Mouse (Mus musculus) heart, adult 9 months (tissue): ENCODE results near the gene Trp53bp2.
A peak's percentile ranks its signal among the peaks of the same experiment; 100 is the strongest.

ENCODE experiments used
- DNase-seq, 2 experiments: peaks; one replicate each; pipeline ENCODE4 v3.0.0; 2022; ENCODE audit warnings: low spot score in 2 of 2

The Trp53bp2 gene

DNA sequence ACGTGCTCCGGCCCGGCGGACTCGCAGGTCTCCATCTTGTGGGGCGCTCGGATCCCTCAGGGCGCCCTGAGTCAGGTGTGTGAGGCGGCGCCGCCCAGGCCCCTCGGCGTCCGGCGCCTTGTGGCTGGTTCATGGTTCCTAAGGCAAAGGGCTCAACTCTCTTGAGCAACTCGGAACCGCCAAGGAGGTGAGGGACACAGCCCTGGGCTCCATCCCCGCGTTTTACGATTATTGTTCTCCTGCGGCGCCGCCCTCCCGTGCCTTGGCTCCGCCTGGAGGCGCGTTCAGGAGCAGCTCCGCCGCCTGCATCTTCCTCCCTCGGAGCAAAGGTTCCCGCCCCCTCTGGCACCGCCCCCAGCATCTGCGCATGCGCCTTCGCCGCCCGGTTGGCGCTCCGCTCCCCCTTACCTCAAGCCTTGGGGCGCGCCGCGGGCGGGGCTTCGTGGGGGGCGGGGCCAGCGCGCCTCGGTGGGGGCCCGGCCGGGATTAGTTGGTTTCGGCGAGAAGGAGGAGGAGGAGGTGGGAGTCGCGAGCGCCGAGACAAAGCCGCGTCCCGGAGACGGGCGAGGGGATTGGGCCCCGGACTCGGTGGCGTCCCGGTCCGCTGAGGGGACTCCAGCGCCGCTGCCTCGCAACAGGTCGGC, at the start of gene Trp53bp2:
Trp53bp2 (plus strand) TSS at position 489 of the 644 bp plus-strand sequence.
- DNase-seq: peak; percentile 97 to 99

GRCm38 (mm10) chr1:182362703-182363102, 46.3 kb upstream of the Trp53bp2 start:
- DNase-seq: no peak

DNA sequence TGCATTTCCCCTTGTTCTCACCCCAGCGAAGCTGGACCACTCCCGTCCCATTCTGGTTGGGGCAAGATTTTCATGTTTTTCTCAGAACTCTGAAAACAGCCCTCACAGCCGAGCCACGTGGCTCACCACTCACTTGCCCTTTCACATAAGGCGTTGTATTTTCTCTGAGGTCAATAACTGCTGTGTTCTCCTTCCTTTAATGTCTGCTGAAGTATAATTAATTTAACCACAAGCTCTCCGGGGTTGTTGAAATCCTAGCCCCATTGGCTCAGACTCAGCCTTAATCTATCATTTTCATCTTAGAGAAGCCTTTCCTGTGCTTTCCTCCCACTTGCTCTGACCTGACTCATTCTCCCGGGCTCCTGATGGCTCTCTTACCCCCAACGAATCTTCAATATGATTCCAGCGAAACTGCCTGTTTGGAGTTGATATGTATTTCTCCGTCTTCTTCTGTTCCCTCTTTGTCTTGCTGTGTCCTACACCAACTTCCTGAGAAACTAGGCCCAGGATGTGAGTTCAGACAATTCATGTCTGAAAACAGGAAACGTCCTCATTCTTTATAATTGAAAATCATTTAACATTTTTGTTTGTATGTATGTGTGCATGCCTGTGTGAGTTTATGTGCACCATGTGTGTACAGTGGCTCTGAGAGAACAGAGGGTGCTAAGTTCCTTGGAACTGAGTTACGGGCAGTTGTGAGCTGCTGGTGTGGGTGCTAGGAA, 45.1 kb upstream of the Trp53bp2 start:
- DNase-seq: no peak

DNA sequence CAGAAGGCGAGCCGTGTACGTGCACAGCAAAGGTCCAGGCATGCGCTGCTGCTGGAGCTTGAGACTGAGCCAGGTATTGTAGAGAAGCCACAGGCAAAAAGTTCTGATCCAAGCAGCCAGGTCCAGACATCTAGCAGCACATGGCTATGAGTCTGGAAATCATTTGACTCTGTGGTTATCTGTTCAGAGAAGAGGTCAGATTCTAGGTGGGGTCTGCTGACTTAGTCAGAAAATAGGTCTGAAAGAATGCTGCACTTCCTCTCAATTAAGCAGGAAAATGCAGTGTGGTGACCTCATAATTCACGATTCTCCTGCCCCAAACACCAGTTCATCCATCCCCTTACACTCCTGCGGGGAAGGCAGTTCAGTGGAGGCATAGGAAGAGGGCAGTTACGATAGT, 40.7 kb upstream of the Trp53bp2 start:
- DNase-seq: no peak

DNA sequence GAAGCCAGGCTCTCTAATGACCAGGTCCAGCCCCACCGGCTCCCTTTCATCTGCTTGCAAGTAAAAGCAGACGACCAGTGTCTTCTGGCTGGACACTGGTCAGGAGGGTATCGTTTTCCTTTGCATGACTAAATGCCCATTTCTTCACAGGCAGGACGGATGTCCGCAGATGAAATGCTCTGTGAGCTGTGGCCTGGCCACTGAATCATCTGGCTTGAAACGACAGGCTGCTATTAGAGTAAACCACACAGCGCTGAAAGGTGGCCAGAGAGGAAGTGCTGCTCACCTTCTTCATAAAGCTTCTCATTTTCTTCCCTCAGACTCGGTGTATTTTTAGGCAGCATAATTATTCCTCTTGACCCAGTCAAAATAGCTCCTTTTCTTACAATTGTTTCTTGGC, 40.2 kb upstream of the Trp53bp2 start:
- no peak for DNase-seq

GRCm38 (mm10) chr1:182369435-182369834, 39.5 kb upstream of the Trp53bp2 start:
- DNase-seq: no peak

- DNase-seq: no peak
Observed at GRCm38 (mm10) chr1:182371891-182372290, 37.1 kb upstream of the Trp53bp2 start.

GRCm38 (mm10) chr1:182376221-182376620, 32.8 kb upstream of the Trp53bp2 start:
- peak in 1 of 2 experiments; percentile 23 for DNase-seq

DNA sequence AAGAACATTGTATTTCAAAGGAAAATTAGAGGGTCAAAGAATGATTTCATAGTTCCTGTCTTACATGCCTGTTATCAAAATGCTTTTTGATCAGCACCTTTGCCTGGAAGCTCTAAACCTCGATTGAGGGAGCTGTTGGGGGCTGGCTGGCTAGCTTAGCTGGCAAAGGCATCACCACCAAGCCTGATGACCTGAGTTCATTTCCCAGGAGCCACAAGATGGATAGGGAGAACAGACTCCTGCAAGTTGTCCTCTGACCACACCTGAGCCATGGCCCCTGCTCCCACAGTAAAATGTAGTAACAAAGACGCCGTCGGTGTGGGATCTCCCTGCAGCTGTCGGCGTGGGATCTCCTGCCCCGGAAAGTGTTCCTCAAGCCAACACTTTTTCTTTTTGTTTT, 32.1 kb upstream of the Trp53bp2 start:
- DNase-seq: no peak

DNA sequence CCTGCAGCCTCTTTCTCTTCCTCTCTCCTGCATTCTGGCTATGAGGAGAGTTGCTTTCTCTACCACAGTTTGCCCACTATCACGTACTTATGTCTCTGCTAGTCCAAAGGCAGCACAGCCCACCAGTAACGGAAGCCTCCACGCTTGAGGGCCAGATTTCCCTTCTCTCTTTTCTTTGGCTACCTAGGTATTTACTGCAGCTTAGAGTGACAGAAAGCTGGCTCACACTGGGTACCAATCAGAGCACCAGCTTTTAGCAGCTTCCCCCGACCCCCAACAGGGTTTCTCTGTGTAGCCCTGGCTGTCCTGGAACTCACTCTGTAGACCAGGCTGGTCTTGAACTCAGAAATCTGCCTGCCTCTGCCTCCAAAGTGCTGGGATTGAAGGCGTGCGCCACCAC, 31.5 kb upstream of the Trp53bp2 start:
- DNase-seq: no peak

- no peak for DNase-seq
Observed at GRCm38 (mm10) chr1:182378205-182378835, 30.7 kb upstream of the Trp53bp2 start.

GRCm38 (mm10) chr1:182378876-182379275, 30.1 kb upstream of the Trp53bp2 start:
- no peak for DNase-seq

GRCm38 (mm10) chr1:182380683-182381082, 28.3 kb upstream of the Trp53bp2 start:
- no peak for DNase-seq

DNA sequence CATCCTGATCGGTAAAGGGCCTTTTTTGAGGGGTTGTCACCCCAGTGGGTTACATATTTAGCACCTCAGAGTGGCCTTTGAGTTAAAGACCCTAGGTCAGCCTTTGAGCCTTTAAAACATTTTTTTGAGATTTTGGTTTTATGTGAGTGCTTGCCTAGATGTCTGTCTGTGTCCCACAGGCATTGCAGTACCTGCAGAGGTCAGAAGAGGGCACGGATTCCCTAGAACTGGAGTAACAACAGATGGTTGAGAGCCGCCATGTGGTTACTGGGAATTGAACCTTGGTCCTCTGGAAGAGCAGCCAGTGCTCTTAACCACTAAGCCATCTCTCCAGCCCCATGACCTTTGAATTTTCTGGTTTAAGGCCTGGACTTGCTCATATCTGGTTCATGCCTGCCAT, 27.6 kb upstream of the Trp53bp2 start:
- DNase-seq: no peak

GRCm38 (mm10) chr1:182383096-182383495, 25.9 kb upstream of the Trp53bp2 start:
- DNase-seq: no peak

- DNase-seq: no peak
Observed at GRCm38 (mm10) chr1:182386449-182386848, 22.5 kb upstream of the Trp53bp2 start.

DNA sequence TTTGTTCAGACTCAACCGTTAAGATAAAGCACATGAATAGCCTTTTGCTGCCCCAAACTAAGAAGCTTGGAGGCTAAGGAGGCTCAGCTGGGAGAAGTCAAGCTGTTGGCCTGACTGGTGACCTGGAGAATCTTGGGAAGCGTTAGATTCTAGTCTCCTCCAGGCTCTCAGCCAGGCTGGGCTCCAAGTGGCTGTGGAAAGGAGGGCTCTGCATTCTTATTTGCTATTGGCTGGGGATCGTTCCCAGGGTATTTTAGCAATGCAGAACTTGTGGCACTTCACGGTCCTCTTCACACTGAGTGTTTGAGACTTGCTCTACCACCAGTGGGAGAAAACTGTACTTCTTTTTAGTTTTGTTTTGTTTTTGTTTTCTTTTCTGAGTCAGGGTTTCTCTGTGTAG, 20.2 kb upstream of the Trp53bp2 start:
- DNase-seq: no peak

DNA sequence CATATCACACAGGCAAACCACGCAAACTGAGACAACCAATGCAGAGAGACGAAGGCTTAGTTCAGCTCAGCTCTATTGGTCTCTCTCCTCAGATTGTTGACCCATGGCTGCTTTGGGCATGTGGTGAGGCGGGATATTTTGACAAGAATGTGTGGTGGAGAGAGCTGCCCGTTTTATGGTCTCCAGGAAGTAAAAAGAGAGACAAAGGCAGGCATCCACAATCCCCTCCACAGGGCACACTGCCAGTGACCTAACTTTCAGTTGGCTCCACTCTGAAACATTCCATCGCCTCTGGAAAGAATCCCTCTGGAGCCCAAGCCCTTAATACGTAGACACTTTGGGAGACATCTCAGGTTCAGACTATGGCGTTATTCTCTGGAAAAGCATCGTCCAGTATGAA, 10.8 kb upstream of the Trp53bp2 start:
- DNase-seq: no peak

DNA sequence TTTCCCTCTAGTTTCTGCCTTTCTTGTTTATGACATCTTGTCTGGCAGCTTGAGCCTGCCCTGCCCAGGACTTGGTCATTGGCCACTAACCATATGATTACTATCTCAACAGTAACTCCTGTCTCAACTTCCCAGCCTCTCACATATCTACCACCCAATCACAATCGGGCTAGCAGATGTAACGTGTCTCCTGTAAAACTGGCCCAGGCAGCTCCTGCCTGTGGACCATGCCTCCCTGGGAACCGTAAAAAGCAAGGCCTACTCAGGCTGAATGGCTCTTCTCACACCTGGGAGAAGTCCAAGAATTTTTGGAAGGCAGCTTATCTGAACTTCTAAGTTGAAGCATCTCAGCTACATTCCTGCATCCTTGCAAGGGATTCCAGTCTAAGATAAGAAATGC, 10.2 kb upstream of the Trp53bp2 start:
- no peak for DNase-seq

DNA sequence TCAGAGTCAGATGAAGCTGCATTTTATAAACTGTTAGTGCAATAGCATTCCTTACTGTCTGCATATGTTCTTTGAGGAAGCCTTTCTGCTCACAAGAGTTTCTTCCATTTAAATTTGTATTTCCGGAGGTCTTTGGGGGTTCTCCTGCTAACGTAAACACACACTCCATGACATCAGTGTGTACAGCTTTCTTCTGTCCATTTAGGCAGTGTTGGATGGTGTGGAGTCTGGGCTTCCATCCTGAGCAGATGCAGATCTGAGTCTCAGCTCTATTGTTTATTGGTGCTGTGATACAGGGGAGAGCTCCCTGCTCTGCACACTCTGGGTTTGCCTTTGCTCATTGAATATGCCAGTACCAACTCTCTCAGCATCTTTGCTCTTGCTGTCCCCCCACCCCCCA, 9.8 kb upstream of the Trp53bp2 start:
- DNase-seq: no peak

DNA sequence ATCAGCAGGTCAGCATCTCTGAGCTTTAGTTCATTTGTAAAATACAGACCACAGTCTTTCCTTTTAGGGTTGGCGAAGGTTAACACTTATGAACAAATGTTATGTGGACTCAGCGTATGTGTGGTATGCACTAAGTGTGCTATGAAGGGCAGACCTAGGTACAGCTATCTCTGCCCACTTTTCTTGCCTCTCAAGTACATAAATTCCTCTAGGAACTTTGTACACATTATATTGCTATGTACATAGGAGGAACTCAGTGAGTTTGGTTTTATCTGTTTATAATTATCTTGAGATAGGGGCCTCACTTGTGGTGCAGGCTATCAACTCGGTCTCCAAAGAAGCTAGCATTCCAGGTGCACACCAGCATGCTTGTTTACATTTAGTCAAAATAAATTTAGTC, 9.1 kb upstream of the Trp53bp2 start:
- DNase-seq: no peak

DNA sequence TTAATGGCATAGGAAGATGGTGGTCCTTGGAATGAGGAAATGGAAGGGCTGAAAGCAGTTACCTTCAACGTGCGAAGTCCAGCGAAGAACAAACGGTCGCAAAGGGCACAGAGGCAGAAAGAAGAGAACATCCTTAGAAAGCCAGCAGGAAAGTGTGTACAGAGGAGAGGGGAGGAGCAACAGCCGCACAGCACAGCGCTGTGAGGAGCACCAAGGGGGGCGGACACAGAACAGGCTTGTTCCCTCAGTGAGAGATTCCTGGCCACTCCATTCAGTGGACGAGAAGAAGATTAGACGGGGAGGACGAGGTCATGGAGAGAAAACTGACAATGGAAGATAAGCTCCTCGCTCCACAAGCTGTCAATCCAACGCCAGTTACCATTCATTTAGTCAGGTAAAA, 5.9 kb upstream of the Trp53bp2 start:
- no peak for DNase-seq

DNA sequence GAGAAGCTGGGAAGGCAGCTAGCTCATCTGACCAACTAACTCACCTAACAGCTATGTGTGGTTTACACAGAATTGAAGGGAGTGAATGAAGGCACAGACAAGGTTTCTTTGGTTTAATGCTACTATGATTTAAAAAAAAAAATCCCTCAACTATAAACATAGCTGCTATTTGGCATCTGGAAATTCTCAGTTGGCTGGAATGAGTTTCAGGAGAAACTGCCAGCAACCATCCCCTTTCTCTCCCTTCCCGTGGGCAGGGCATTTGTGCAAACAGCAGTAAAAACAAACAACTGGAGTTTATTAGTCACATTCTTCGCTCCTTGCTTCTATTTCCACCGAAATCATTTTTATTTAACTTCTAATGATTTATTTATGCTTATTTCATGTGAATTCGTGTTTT, 2.4 kb upstream of the Trp53bp2 start:
- DNase-seq: no peak
